Mouse (Mus musculus) cerebellum, adult 9-10 months (tissue): ENCODE measurements around the gene Rnaseh2b.

Experiments used
- DNase-seq: peaks from one replicate; pipeline ENCODE4 v3.0.0; 2022

Gene Rnaseh2b

GRCm38 (mm10) chr14:62292488-62293339, at the start of gene Rnaseh2b, which contains the start of gene Dleu7:
Rnaseh2b (plus strand) TSS chr14:62292589.
Dleu7 (minus strand) TSS chr14:62293047.
- DNase-seq: peak; percentile 2

- DNase-seq: no peak
These were observed 48.9 kb upstream of the Rnaseh2b start for GRCm38 (mm10) chr14:62243530-62243929.

- DNase-seq: no peak
These were observed 46.8 kb upstream of the Rnaseh2b start for GRCm38 (mm10) chr14:62245557-62245956.

- DNase-seq: no peak
These were observed 44.0 kb upstream of the Rnaseh2b start for GRCm38 (mm10) chr14:62248345-62248744.

GRCm38 (mm10) chr14:62248796-62249195, 43.6 kb upstream of the Rnaseh2b start:
- DNase-seq: no peak

- no peak for DNase-seq
These were observed 43.1 kb upstream of the Rnaseh2b start for GRCm38 (mm10) chr14:62249251-62249650.

GRCm38 (mm10) chr14:62250046-62250445, 42.3 kb upstream of the Rnaseh2b start:
- DNase-seq: no peak

GRCm38 (mm10) chr14:62251999-62252398, 40.4 kb upstream of the Rnaseh2b start:
- peak; percentile 56 for DNase-seq

GRCm38 (mm10) chr14:62254371-62254770, 38.0 kb upstream of the Rnaseh2b start:
- no peak for DNase-seq

GRCm38 (mm10) chr14:62256066-62256465, 36.3 kb upstream of the Rnaseh2b start:
- DNase-seq: no peak

GRCm38 (mm10) chr14:62258125-62258524, 34.3 kb upstream of the Rnaseh2b start:
- DNase-seq: no peak

- no peak for DNase-seq
These were observed 33.3 kb upstream of the Rnaseh2b start for GRCm38 (mm10) chr14:62258978-62259536.

GRCm38 (mm10) chr14:62270698-62271396, 21.5 kb upstream of the Rnaseh2b start:
- no peak for DNase-seq

GRCm38 (mm10) chr14:62273604-62274003, 18.8 kb upstream of the Rnaseh2b start:
- no peak for DNase-seq

- DNase-seq: no peak
These were observed 9.4 kb upstream of the Rnaseh2b start for GRCm38 (mm10) chr14:62282974-62283373.

GRCm38 (mm10) chr14:62288731-62289130, 3.7 kb upstream of the Rnaseh2b start:
- DNase-seq: no peak

GRCm38 (mm10) chr14:62291406-62291987, 892 bp upstream of the Rnaseh2b start:
- no peak for DNase-seq

- no peak for DNase-seq
These were observed 262 bp upstream of the Rnaseh2b start for GRCm38 (mm10) chr14:62292166-62292487.

- DNase-seq: no peak
These were observed 6.4 kb downstream of the Rnaseh2b start for GRCm38 (mm10) chr14:62298808-62299207.

GRCm38 (mm10) chr14:62300031-62300430, 7.6 kb downstream of the Rnaseh2b start:
- no peak for DNase-seq

GRCm38 (mm10) chr14:62307555-62307954, 15.2 kb downstream of the Rnaseh2b start:
- DNase-seq: no peak

GRCm38 (mm10) chr14:62309026-62309425, 16.6 kb downstream of the Rnaseh2b start:
- DNase-seq: no peak

GRCm38 (mm10) chr14:62311672-62312071, 19.3 kb downstream of the Rnaseh2b start:
- no peak for DNase-seq
